Mouse (Mus musculus) MEL (cell line): ENCODE data around the gene Dhrs7b.

Source experiments
- CTCF ChIP-seq, 3 experiments: IDR thresholded peaks in 2 of 3; conservative IDR thresholded peaks in 1 of 3; 2 replicates each; pipeline ENCODE4 v1.5.1; 2011 to 2012; ENCODE audit warnings: low read length in 3 of 3, low read depth in 2 of 3, mild to moderate bottlenecking in 2 of 3, improper control_type of control experiment in 1 of 3, inconsistent platforms in 1 of 3, mixed read lengths in 1 of 3, moderate library complexity in 1 of 3; ENCODE audit not compliant: control insufficient read depth in 1 of 3, insufficient read depth in 1 of 3, poor library complexity in 1 of 3, severe bottlenecking in 1 of 3
- HCFC1 ChIP-seq: IDR thresholded peaks from 2 replicates; pipeline ENCODE4 v1.6.1; 2012; ENCODE audit warnings: low read depth, mild to moderate bottlenecking, inconsistent platforms, low read length, improper control_type of control experiment, moderate library complexity
- MEF2A ChIP-seq: IDR thresholded peaks from 2 replicates; pipeline ENCODE4 v1.6.1; 2014; ENCODE audit warnings: low read depth, mild to moderate bottlenecking, inconsistent platforms, low read length, improper control_type of control experiment; ENCODE audit not compliant: poor library complexity, insufficient replicate concordance, severe bottlenecking; ENCODE audit errors: extremely low read depth
- POLR2A ChIP-seq, 2 experiments: IDR thresholded peaks; 2 replicates each; pipeline ENCODE4 v1.6.1; 2011 to 2012; ENCODE audit warnings: low read length in 2 of 2, mild to moderate bottlenecking in 2 of 2, control low read depth in 1 of 2, improper control_type of control experiment in 1 of 2, low read depth in 1 of 2, moderate library complexity in 1 of 2; ENCODE audit not compliant: control insufficient read depth in 1 of 2, insufficient read depth in 1 of 2, poor library complexity in 1 of 2
- ZMIZ1 ChIP-seq: IDR thresholded peaks from 2 replicates; pipeline ENCODE4 v1.6.1; 2012; ENCODE audit warnings: low read depth, mild to moderate bottlenecking, inconsistent platforms, low read length, improper control_type of control experiment, moderate library complexity

GRCm38 (mm10) chr11:60906449-60906848 is 76.0 kb downstream of the Dhrs7b start:
- TF ChIP-seq CTCF (IDR thresholded peaks at IDR 0.05 in 2 of 3, conservative IDR thresholded peaks at IDR 0.05 in 1 of 3; ENCODE audit: control insufficient read depth in 1 of 3, insufficient read depth in 1 of 3, low read depth in 2 of 3, low read length in 3 of 3, poor library complexity in 1 of 3, severe bottlenecking in 1 of 3) (no peak), POLR2A (IDR thresholded peaks at IDR 0.05; ENCODE audit: control insufficient read depth in 1 of 2, insufficient read depth in 1 of 2, low read depth in 1 of 2, low read length in 2 of 2, poor library complexity in 1 of 2) (no peak), ZMIZ1 (no peak), MEF2A (no peak), HCFC1 (no peak)
